Mouse (Mus musculus) lung, embryonic 15.5 days (tissue): ENCODE measurements around the gene Tmem151a. TPM values are rescaled to one million over a fixed set of nuclear protein-coding genes. Genes with fewer than 3 reads are reported as not detected.
"Not testable (repeated sequence)": the region's sequence is repeated elsewhere in the genome, so short reads cannot be mapped to it uniquely, and the experiment has no call there.

Source experiments
- ATAC-seq: fragments of 200-750 bp; cut with Nextera tagmentation; 2 replicates; pipeline ENCODE4 v1.8.0; 2017; ENCODE audit warnings: moderate number of reproducible peaks, borderline replicate concordance; ENCODE audit not compliant: low FRiP score, low TSS enrichment; ENCODE audit errors: extremely low read depth
- H3K27ac ChIP-seq: fragments of 300-500 bp; sonication (generic); 2 replicates; pipeline ENCODE4 v1.5.1; 2015; ENCODE audit warnings: moderate library complexity, mild to moderate bottlenecking, inconsistent platforms
- H3K27me3 ChIP-seq: fragments of 300-500 bp; sonication (generic); 2 replicates; pipeline ENCODE4 v1.6.1; 2015; ENCODE audit warnings: inconsistent platforms
- H3K36me3 ChIP-seq: fragments of 300-500 bp; sonication (generic); 2 replicates; pipeline ENCODE4 v1.6.1; 2015; ENCODE audit warnings: inconsistent platforms
- H3K4me1 ChIP-seq: fragments of 300-500 bp; sonication (generic); 2 replicates; pipeline ENCODE4 v1.6.1; 2015; ENCODE audit warnings: inconsistent platforms
- H3K4me2 ChIP-seq: fragments of 300-500 bp; sonication (generic); 2 replicates; pipeline ENCODE4 v1.6.1; 2015; ENCODE audit warnings: inconsistent platforms, mild to moderate bottlenecking, moderate library complexity
- H3K4me3 ChIP-seq: fragments of 300-500 bp; sonication (generic); 2 replicates; pipeline ENCODE4 v1.5.1; 2015; ENCODE audit warnings: mild to moderate bottlenecking, inconsistent platforms
- H3K9ac ChIP-seq: fragments of 300-500 bp; sonication (generic); 2 replicates; pipeline ENCODE4 v1.6.1; 2015; ENCODE audit warnings: inconsistent platforms
- H3K9me3 ChIP-seq: fragments of 300-500 bp; sonication (generic); 2 replicates; pipeline ENCODE4 v1.6.1; 2016; ENCODE audit warnings: inconsistent platforms
- WGBS: fragments of 180-500 bp; shearing (Covaris S2); methylation state at CpG from one replicate; pipeline ENCODE4 v1.1.7; 2015; 5-methylcytosine and 5-hydroxymethylcytosine counted together
- polyA plus RNA-seq: library from polyadenylated mRNA; unstranded; fragments of >200 nt; fragmentation: Nextera tagmentation; extraction: Ambion mirVana; gene quantifications from 2 replicates; pipeline ENCODE4 v1.2.1, GENCODE M21; 2015

Tmem151a gene
- polyA plus RNA-seq, 1 experiment from 2014 or later: 4.6 TPM

- Histone ChIP-seq H3K4me1 (peaks cover 33% of the 10 kb centered on the region), H3K4me2 (no peak overlapping the region), H3K9ac (no peak overlapping the region), H3K36me3 (peaks cover 24% of the 10 kb centered on the region), H3K27me3 (peaks cover 11% of the 10 kb centered on the region), H3K4me3 (no peak overlapping the region), H3K27ac (no peak overlapping the region), H3K9me3 (no peaks in the 10 kb centered on the region)
- WGBS: 88% methylated on average over 10 of the region's 10 CpGs
- no peak for ATAC-seq
Measured at GRCm38 (mm10) chr19:5092083-5092482, 6.8 kb upstream of the Tmem151a start.

GRCm38 (mm10) chr19:5089324-5089723 lies 4.0 kb upstream of the Tmem151a start:
- 83% methylated on average over 4 of the region's 4 CpGs for WGBS
- H3K4me3 ChIP-seq: peak overlapping the region; percentile 81
- H3K4me1 ChIP-seq: peaks cover 31% of the 10 kb centered on the region
- ATAC-seq: no peak
- H3K36me3 ChIP-seq: peaks cover 24% of the 10 kb centered on the region
- H3K9ac ChIP-seq: no peak overlapping the region; the same call in 1 of the 2 replicates
- H3K27ac ChIP-seq: no peak overlapping the region
- H3K4me2 ChIP-seq: peak overlapping the region; percentile 85
- H3K27me3 ChIP-seq: peaks cover 23% of the 10 kb centered on the region
- no peaks in the 10 kb centered on the region for H3K9me3 ChIP-seq

GRCm38 (mm10) chr19:5087884-5088728 lies 2.8 kb upstream of the Tmem151a start, which contains the start of gene Yif1a:
Gene Yif1a (plus strand): TSS chr19:5088538.
- WGBS: under 1% methylated on average over 58 of the region's 58 CpGs
- H3K27ac ChIP-seq: peak within 1 kb of the TSS; percentile 81
- peak; percentile 92 for ATAC-seq

GRCm38 (mm10) chr19:5086533-5086932 lies 1.2 kb upstream of the Tmem151a start:
- Histone ChIP-seq H3K4me1 (peaks cover 25% of the 10 kb centered on the region), H3K36me3 (peaks cover 11% of the 10 kb centered on the region; the same call in 1 of the 2 replicates), H3K27me3 (peaks cover 51% of the 10 kb centered on the region)
- not testable (repeated sequence) for H3K27ac ChIP-seq, ATAC-seq, H3K9ac ChIP-seq, H3K9me3 ChIP-seq, H3K4me3 ChIP-seq, H3K4me2 ChIP-seq
- 50% methylated on average over 4 of the region's 4 CpGs for whole genome bisulfite sequencing

More at GRCm38 (mm10) chr19:5087884-5088728, 2.8 kb upstream of the Tmem151a start, which contains the start of gene Yif1a:
- Histone ChIP-seq H3K4me1 (peaks cover 25% of the 10 kb centered on the region), H3K36me3 (peaks cover 24% of the 10 kb centered on the region), H3K9ac (peak within 1 kb of the TSS; percentile 68), H3K9me3 (no peaks in the 10 kb centered on the region), H3K4me2 (peak within 1 kb of the TSS; percentile 85), H3K27me3 (peaks cover 35% of the 10 kb centered on the region), H3K4me3 (peak within 1 kb of the TSS; percentile 81)

GRCm38 (mm10) chr19:5084834-5085144 lies 542 bp downstream of the Tmem151a start:
- Histone ChIP-seq H3K4me2 (peak overlapping the region; percentile 79), H3K4me3 (peak overlapping the region; percentile 47), H3K27ac (no peak overlapping the region), H3K9me3 (no peaks in the 10 kb centered on the region), H3K9ac (no peak overlapping the region), H3K36me3 (no peaks in the 10 kb centered on the region), H3K27me3 (peaks cover 68% of the 10 kb centered on the region), H3K4me1 (peaks cover 25% of the 10 kb centered on the region)
- ATAC-seq: no peak
- 4% methylated on average over 15 of the region's 15 CpGs for WGBS

- Histone ChIP-seq H3K4me2 (no peak overlapping the region), H3K9ac (no peak overlapping the region), H3K27ac (no peak overlapping the region), H3K4me1 (peaks cover 21% of the 10 kb centered on the region), H3K36me3 (no peaks in the 10 kb centered on the region), H3K4me3 (peak overlapping the region; percentile 47; the same call in 1 of the 2 replicates), H3K27me3 (peaks cover 70% of the 10 kb centered on the region), H3K9me3 (no peaks in the 10 kb centered on the region)
- no peak for ATAC-seq
- WGBS: 57% methylated on average over 3 of the region's 3 CpGs
Measured at GRCm38 (mm10) chr19:5083961-5084833, 1.1 kb downstream of the Tmem151a start.

- 58% methylated on average over 24 of the region's 24 CpGs for WGBS
Measured at GRCm38 (mm10) chr19:5082596-5082995, 2.7 kb downstream of the Tmem151a start.

GRCm38 (mm10) chr19:5082005-5082404 lies 3.3 kb downstream of the Tmem151a start:
- Histone ChIP-seq H3K4me1 (peaks cover 10% of the 10 kb centered on the region; the same call in 1 of the 2 replicates), H3K36me3 (no peaks in the 10 kb centered on the region), H3K27ac (no peak overlapping the region), H3K27me3 (peaks cover 72% of the 10 kb centered on the region), H3K4me2 (no peak overlapping the region), H3K9ac (no peak overlapping the region), H3K9me3 (no peaks in the 10 kb centered on the region), H3K4me3 (no peak overlapping the region)
- WGBS: 57% methylated on average over 18 of the region's 18 CpGs
- ATAC-seq: no peak

More at GRCm38 (mm10) chr19:5082596-5082995, 2.7 kb downstream of the Tmem151a start:
- peaks cover 72% of the 10 kb centered on the region for H3K27me3 ChIP-seq
- no peak overlapping the region for H3K4me3 ChIP-seq
- no peak overlapping the region for H3K9ac ChIP-seq
- H3K27ac ChIP-seq: no peak overlapping the region
- H3K4me2 ChIP-seq: no peak overlapping the region
- H3K36me3 ChIP-seq: no peaks in the 10 kb centered on the region
- no peak for ATAC-seq
- no peaks in the 10 kb centered on the region for H3K9me3 ChIP-seq
- H3K4me1 ChIP-seq: peaks cover 15% of the 10 kb centered on the region

- H3K27ac ChIP-seq: no peak overlapping the region
- no peak for ATAC-seq
- peaks cover 49% of the 10 kb centered on the region for H3K27me3 ChIP-seq
- H3K9me3 ChIP-seq: no peaks in the 10 kb centered on the region
- H3K4me1 ChIP-seq: no peaks in the 10 kb centered on the region
- H3K4me2 ChIP-seq: no peak overlapping the region
- WGBS: 87% methylated on average over 1 of the region's 1 CpGs
- H3K36me3 ChIP-seq: no peaks in the 10 kb centered on the region
- H3K9ac ChIP-seq: no peak overlapping the region
- H3K4me3 ChIP-seq: no peak overlapping the region
Measured at GRCm38 (mm10) chr19:5079279-5079678, 6.1 kb downstream of the Tmem151a start.

- Histone ChIP-seq H3K9ac (0 out of 2 replicates have a peak overlapping the region, but pooled peaks have one; percentile 10), H3K4me3 (no peak overlapping the region), H3K9me3 (no peaks in the 10 kb centered on the region), H3K4me1 (peaks cover 35% of the 10 kb centered on the region), H3K4me2 (0 out of 2 replicates have a peak overlapping the region, but pooled peaks have one; percentile 87), H3K27ac (no peak overlapping the region), H3K27me3 (peaks cover 36% of the 10 kb centered on the region), H3K36me3 (no peaks in the 10 kb centered on the region)
- 33% methylated on average over 5 of the region's 5 CpGs for WGBS
- ATAC-seq: no peak
Measured at GRCm38 (mm10) chr19:5073518-5073917, 11.8 kb downstream of the Tmem151a start.

- Histone ChIP-seq H3K4me3 (peak overlapping the region; percentile 62), H3K4me1 (peaks cover 40% of the 10 kb centered on the region), H3K9me3 (no peaks in the 10 kb centered on the region), H3K9ac (no peak overlapping the region), H3K4me2 (peak overlapping the region; percentile 87), H3K27me3 (peaks cover 38% of the 10 kb centered on the region), H3K36me3 (no peaks in the 10 kb centered on the region), H3K27ac (peak overlapping the region; percentile 88; the same call in 1 of the 2 replicates)
- no peak for ATAC-seq
- 2% methylated on average over 15 of the region's 15 CpGs for WGBS
Measured at GRCm38 (mm10) chr19:5073028-5073427, 12.3 kb downstream of the Tmem151a start.
